Mouse (Mus musculus): ENCODE measurements around the gene Vmn1r225. TPM values are rescaled to one million over a fixed set of nuclear protein-coding genes. Genes with fewer than 3 reads are reported as not detected.

Gene Vmn1r225
- not detected in 2 replicates for polyA plus RNA-seq (2012; rRNA removed; ENCODE audit: low replicate concordance)

DNA sequence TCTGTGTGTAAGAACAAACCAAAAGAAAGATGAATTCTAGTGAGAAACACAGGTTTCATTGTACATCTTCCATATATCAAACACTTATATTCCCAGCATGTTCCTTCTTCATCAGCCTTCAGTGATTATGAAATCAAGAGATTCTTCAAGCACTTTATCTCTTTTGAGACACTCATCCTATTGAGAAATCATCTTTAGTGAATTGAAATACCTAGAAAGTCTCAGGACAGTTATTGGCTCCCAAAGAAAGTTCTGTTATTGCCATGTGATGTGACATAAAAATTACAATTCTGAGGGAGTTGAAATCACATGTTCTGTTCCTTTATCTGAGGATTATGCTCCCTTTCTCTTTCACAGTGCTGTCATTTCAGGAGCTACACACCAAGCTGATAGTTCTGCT is at the start of gene Vmn1r225:
Vmn1r225 (plus strand) TSS at position 301 of the 400 bp plus-strand sequence.

DNA sequence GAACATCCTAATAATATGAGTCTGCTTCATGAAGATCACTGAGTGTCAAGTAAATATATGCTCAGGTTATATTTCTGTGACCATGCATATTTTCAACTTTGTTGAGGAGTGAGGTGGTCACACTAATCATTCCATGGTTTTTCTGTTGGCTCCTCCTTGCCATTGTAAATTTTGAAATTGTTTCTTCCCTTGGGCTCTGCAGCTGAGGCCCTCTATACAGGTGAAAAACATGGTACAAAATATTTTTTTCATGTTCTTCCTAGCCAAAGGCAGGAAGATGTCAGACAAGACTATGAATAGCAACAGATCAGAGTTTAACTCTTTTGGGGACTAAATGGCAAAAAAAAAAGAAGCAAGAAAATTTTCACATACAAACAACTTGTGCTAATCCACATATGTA is 16.7 kb upstream of the Vmn1r225 start, which contains the start of gene Vmn2r108:
Vmn2r108 (minus strand) TSS at position 101 of the 400 bp plus-strand sequence.

Other genes with a start within 250 kb of the Vmn1r225 start
- not detected in 2 replicates for gene Vmn2r106, start 212.6 kb upstream of the Vmn1r225 start, polyA plus RNA-seq (2012; rRNA removed; ENCODE audit: low replicate concordance)
- gene Vmn2r107, start 152.9 kb upstream of the Vmn1r225 start, polyA plus RNA-seq (2012; rRNA removed; ENCODE audit: low replicate concordance): not detected in 2 replicates
- gene Vmn1r224, start 84.0 kb upstream of the Vmn1r225 start, polyA plus RNA-seq (2012; rRNA removed; ENCODE audit: low replicate concordance): not detected in 2 replicates
- gene Vmn2r108, start 16.8 kb upstream of the Vmn1r225 start, polyA plus RNA-seq (2012; rRNA removed; ENCODE audit: low replicate concordance): not detected in 2 replicates
- gene Vmn2r109, start 66.6 kb downstream of the Vmn1r225 start, polyA plus RNA-seq (2012; rRNA removed; ENCODE audit: low replicate concordance): not detected in 2 replicates
- not detected in 2 replicates for gene Vmn2r110, start 98.3 kb downstream of the Vmn1r225 start, polyA plus RNA-seq (2012; rRNA removed; ENCODE audit: low replicate concordance)
- gene Fpr-rs3, start 126.7 kb downstream of the Vmn1r225 start, polyA plus RNA-seq (2012; rRNA removed; ENCODE audit: low replicate concordance): not detected in 2 replicates
- gene Vmn1r226, start 184.7 kb downstream of the Vmn1r225 start, polyA plus RNA-seq (2012; rRNA removed; ENCODE audit: low replicate concordance): not detected in 2 replicates
- gene Vmn1r227, start 231.7 kb downstream of the Vmn1r225 start, polyA plus RNA-seq (2012; rRNA removed; ENCODE audit: low replicate concordance): not detected in 2 replicates